Mouse (Mus musculus) kidney, adult 2 months (tissue): ENCODE results near the gene Timm44.

Source experiments
- CTCF ChIP-seq: fragments of 200-500 bp; conservative IDR thresholded peaks from 2 replicates; pipeline ENCODE4 v1.5.1; 2011; ENCODE audit warnings: low read depth, mild to moderate bottlenecking, control low read depth, low read length, moderate library complexity, mixed read lengths; ENCODE audit not compliant: insufficient read depth, insufficient read length
- POLR2A ChIP-seq: fragments of 200-500 bp; IDR thresholded peaks from one replicate; pipeline ENCODE4 v1.6.1; 2011; ENCODE audit warnings: low read depth, low read length, control low read depth

DNA sequence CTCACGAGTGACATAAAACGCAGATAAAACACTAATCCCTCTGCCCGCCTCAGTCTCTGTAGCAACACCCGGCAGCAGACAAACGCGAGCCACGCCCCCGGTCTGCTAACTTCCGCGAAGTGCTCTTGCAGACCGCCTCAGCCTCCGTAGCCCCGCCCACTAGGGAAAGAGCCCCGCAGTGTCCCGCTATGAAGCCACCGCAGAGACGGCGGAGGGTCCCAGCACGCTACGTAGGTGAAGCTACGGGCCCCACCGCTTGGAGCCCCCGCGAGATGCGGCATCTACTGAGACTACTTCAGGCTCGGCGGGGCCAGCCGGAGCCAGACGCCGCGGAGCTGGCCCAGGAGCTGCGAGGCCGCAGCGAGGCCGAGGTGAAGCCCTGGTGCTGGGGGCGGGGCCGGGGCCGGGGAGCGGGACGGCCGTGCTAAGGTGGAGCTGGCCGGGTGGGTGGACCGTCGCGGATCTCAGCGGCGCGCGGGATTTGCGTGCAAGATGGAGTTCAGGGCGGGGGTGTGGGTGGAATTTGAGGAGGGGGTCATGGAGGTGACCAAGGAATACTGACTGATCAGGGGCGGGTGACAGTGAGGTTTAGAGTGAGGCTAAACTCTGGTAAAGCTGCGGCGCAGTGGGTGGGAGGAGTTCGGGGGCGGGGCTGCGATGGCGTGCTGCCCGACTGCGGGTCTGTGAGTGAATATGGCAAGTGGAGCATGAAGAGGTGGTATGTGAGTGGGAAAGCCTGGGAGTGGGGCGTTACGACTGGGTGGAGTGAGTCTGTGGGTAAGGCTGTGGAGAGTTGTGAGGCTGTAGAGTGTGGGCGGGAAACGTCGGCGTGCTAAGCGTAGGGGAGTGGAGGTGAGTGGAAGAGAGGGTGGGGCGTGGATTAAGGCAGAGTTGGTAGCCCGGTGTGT, 22.5 kb downstream of the Timm44 start, which contains the start of gene Snapc2:
- TF ChIP-seq CTCF (no peak), POLR2A (peak; percentile 23)
